Mouse (Mus musculus): Measurements from ENCODE around the gene Scn9a. TPM values are rescaled to one million over a fixed set of nuclear protein-coding genes. Genes with fewer than 3 reads are reported as not detected.

Scn9a gene
- polyA plus RNA-seq (2015; fragmentation: Nextera tagmentation; extraction: Ambion mirVana) = 0.01 TPM in 1 of 2 replicates, not detected in the other

DNA sequence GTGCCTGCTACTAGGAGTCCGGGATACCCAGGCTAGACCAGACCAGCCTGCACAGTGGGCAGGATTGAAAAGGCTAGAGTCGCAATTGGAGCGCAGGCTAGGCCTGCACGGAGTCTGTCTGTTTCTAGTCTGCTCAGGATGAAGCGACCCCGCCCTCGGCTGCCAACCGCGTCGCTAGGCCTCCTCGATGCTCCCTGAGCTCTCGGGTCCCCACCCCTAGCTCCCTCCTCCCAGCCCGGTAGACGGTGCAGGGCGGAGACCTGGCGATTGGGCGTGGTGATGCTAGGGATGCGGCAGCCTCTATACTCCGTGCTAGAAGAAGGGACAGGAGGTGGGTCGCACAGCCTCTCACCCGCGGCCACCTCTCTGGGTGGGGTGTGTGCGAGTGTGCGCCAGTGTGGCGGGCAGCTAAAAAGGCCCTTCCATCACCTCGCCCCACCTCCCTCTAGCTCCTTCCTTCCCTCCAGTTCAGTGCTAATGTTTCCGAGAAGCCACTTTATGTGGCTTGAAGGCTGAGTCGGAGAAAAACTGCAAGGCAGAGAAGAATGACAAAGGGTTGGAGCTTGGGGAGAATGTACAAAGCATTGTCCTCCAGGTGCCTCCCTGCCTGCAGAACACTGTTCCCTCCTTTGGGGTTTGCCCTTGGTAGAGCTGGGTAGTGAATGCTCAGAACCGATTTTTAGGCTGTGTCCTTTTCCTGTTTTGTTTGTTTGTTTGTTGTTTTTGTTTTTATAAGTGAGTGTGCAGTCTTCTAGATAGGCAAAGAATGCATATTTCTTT lies at the start of gene Scn9a:
Gene Scn9a, minus strand, starts transcription at position 383 of the 780 bp plus-strand sequence.
- Histone ChIP-seq H3K27ac (replicated peaks) (no peak within 1 kb of the TSS), H3K9me3 (replicated peaks) (no peaks in the 10 kb centered on the region), H3K4me3 (replicated peaks) (no peak within 1 kb of the TSS), H3K27me3 (peaks cover 11% of the 10 kb centered on the region), H3K36me3 (replicated peaks) (no peaks in the 10 kb centered on the region), H3K9ac (no peak within 1 kb of the TSS), H3K4me1 (replicated peaks) (no peaks in the 10 kb centered on the region), H3K4me2 (no peak within 1 kb of the TSS)
- ATAC-seq (ENCODE audit: insufficient read depth) = no peak
- 2% methylated on average over 29 of the region's 29 CpGs for WGBS (ENCODE audit: insufficient replicate concordance)

GRCm38 (mm10) chr2:66661988-66662387 lies 27.2 kb upstream of the Scn9a start:
- H3K36me3 ChIP-seq (replicated peaks) = no peaks in the 10 kb centered on the region
- H3K9me3 ChIP-seq (replicated peaks) = no peaks in the 10 kb centered on the region
- no peaks in the 10 kb centered on the region for H3K4me1 ChIP-seq (replicated peaks)
- 57% methylated on average over 1 of the region's 1 CpGs for WGBS (ENCODE audit: insufficient replicate concordance)
- no peaks in the 10 kb centered on the region for H3K27me3 ChIP-seq
- H3K4me3 ChIP-seq (replicated peaks) = no peak overlapping the region
- ATAC-seq (ENCODE audit: insufficient read depth) = no peak
- no peak overlapping the region for H3K27ac ChIP-seq (replicated peaks)
- no peak overlapping the region for H3K4me2 ChIP-seq
- H3K9ac ChIP-seq = no peak overlapping the region

DNA sequence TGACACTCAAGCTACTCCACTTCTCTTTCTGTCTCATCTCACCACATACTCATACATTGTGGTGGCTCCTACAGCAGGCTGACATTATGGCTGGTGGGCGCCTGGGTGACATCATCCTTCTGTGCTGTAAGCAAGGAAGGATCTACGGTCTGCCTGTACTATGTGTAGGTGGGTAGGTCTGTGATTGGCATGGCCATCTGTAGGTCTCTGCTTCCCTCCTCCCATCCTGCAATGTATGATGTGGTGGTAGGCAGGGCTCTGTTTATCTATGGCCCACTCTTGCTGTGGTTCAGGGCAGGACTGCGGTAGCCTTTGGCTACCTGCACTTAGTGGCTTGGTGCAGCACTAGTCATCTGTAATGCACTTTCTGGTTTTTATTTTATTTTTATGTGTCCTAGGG lies 21.7 kb upstream of the Scn9a start:
- H3K4me3 ChIP-seq (replicated peaks) = no peak overlapping the region
- no peak overlapping the region for H3K4me2 ChIP-seq
- ATAC-seq (ENCODE audit: insufficient read depth) = no peak
- WGBS (ENCODE audit: insufficient replicate concordance) = 71% methylated on average over 3 of the region's 3 CpGs
- H3K9me3 ChIP-seq (replicated peaks) = no peaks in the 10 kb centered on the region
- H3K27me3 ChIP-seq = no peaks in the 10 kb centered on the region
- no peaks in the 10 kb centered on the region for H3K36me3 ChIP-seq (replicated peaks)
- no peak overlapping the region for H3K9ac ChIP-seq
- no peak overlapping the region for H3K27ac ChIP-seq (replicated peaks)
- no peaks in the 10 kb centered on the region for H3K4me1 ChIP-seq (replicated peaks)

GRCm38 (mm10) chr2:66655431-66655830 lies 20.7 kb upstream of the Scn9a start:
- WGBS (ENCODE audit: insufficient replicate concordance) = 45% methylated on average over 2 of the region's 2 CpGs

GRCm38 (mm10) chr2:66644384-66644783 lies 9.6 kb upstream of the Scn9a start:
- no peaks in the 10 kb centered on the region for H3K27me3 ChIP-seq
- whole genome bisulfite sequencing (ENCODE audit: insufficient replicate concordance) = 26% methylated on average over 5 of the region's 5 CpGs
- H3K36me3 ChIP-seq (replicated peaks) = no peaks in the 10 kb centered on the region
- no peaks in the 10 kb centered on the region for H3K9me3 ChIP-seq (replicated peaks)
- H3K27ac ChIP-seq (replicated peaks) = no peak overlapping the region
- H3K4me3 ChIP-seq (replicated peaks) = no peak overlapping the region
- H3K4me1 ChIP-seq (replicated peaks) = no peaks in the 10 kb centered on the region
- H3K4me2 ChIP-seq = no peak overlapping the region
- ATAC-seq (ENCODE audit: insufficient read depth) = no peak
- no peak overlapping the region for H3K9ac ChIP-seq

More at GRCm38 (mm10) chr2:66655431-66655830, 20.7 kb upstream of the Scn9a start:
- Histone ChIP-seq H3K4me2 (no peak overlapping the region), H3K27me3 (no peaks in the 10 kb centered on the region), H3K36me3 (replicated peaks) (no peaks in the 10 kb centered on the region), H3K4me3 (replicated peaks) (no peak overlapping the region), H3K9ac (no peak overlapping the region), H3K9me3 (replicated peaks) (no peaks in the 10 kb centered on the region), H3K27ac (replicated peaks) (no peak overlapping the region), H3K4me1 (replicated peaks) (no peaks in the 10 kb centered on the region)
- ATAC-seq (ENCODE audit: insufficient read depth) = no peak

DNA sequence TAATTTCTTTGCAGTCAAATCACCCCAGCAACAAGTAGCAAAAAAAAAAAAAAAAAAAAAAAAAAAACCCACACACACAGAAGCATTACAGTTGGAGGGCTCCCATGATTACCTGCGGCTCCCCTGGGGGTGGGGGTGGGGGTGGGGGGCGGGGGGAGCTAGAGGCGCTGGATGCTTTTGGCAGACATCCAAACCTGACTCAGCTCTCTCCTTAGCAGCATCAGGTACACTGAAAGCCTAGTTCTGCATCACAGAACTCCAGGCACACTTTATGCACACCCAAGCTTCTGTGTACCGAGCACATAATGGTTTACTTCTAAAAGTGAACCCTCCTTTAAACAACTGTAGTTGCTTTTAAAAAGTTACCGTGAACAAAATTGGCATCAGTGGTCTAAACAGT lies 2.0 kb downstream of the Scn9a start:
- Histone ChIP-seq H3K9ac (no peak overlapping the region), H3K4me2 (no peak overlapping the region), H3K27me3 (peaks cover 11% of the 10 kb centered on the region), H3K4me3 (replicated peaks) (no peak overlapping the region), H3K27ac (replicated peaks) (no peak overlapping the region), H3K9me3 (replicated peaks) (no peaks in the 10 kb centered on the region), H3K4me1 (replicated peaks) (no peaks in the 10 kb centered on the region), H3K36me3 (replicated peaks) (no peaks in the 10 kb centered on the region)
- no peak for ATAC-seq (ENCODE audit: insufficient read depth)
- 29% methylated on average over 5 of the region's 5 CpGs for WGBS (ENCODE audit: insufficient replicate concordance)

- no peaks in the 10 kb centered on the region for H3K4me1 ChIP-seq (replicated peaks)
- no peak overlapping the region for H3K4me3 ChIP-seq (replicated peaks)
- WGBS (ENCODE audit: insufficient replicate concordance) = 62% methylated on average over 7 of the region's 7 CpGs
- no peaks in the 10 kb centered on the region for H3K27me3 ChIP-seq
- H3K9ac ChIP-seq = no peak overlapping the region
- ATAC-seq (ENCODE audit: insufficient read depth) = no peak
- no peaks in the 10 kb centered on the region for H3K36me3 ChIP-seq (replicated peaks)
- no peak overlapping the region for H3K27ac ChIP-seq (replicated peaks)
- H3K9me3 ChIP-seq (replicated peaks) = no peaks in the 10 kb centered on the region
- no peak overlapping the region for H3K4me2 ChIP-seq
Observed at GRCm38 (mm10) chr2:66611091-66611490, 23.7 kb downstream of the Scn9a start.

GRCm38 (mm10) chr2:66597313-66597712 lies 37.4 kb downstream of the Scn9a start:
- no peak overlapping the region for H3K4me3 ChIP-seq (replicated peaks)
- no peak for ATAC-seq (ENCODE audit: insufficient read depth)
- no peaks in the 10 kb centered on the region for H3K36me3 ChIP-seq (replicated peaks)
- no peaks in the 10 kb centered on the region for H3K4me1 ChIP-seq (replicated peaks)
- WGBS (ENCODE audit: insufficient replicate concordance) = 56% methylated on average over 6 of the region's 6 CpGs
- no peaks in the 10 kb centered on the region for H3K9me3 ChIP-seq (replicated peaks)
- H3K9ac ChIP-seq = no peak overlapping the region
- H3K27me3 ChIP-seq = no peaks in the 10 kb centered on the region
- no peak overlapping the region for H3K27ac ChIP-seq (replicated peaks)
- H3K4me2 ChIP-seq = no peak overlapping the region

DNA sequence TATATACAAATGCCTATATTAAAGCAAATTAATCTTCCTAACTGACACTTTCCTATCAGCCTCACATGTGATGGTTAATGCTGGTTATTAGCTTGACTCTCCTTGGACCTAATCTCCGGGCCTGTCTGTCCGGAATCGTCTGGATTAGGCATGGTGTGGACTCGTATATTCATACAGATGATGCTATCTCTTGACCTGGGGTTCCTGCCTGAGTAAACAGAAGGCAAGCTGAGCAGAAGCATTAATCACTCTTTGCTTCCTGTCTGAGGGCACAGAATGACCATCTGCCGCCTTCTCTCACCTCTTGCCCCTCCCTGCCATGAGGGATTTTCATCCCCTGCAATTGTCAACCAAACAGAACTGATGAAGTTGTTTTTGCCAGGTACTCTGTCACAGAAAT lies 38.6 kb downstream of the Scn9a start:
- no peak for ATAC-seq (ENCODE audit: insufficient read depth)
- H3K27ac ChIP-seq (replicated peaks) = no peak overlapping the region
- no peaks in the 10 kb centered on the region for H3K27me3 ChIP-seq
- WGBS (ENCODE audit: insufficient replicate concordance) = 46% methylated on average over 5 of the region's 5 CpGs
- no peaks in the 10 kb centered on the region for H3K9me3 ChIP-seq (replicated peaks)
- no peak overlapping the region for H3K4me2 ChIP-seq
- H3K36me3 ChIP-seq (replicated peaks) = no peaks in the 10 kb centered on the region
- H3K4me1 ChIP-seq (replicated peaks) = no peaks in the 10 kb centered on the region
- H3K9ac ChIP-seq = no peak overlapping the region
- H3K4me3 ChIP-seq (replicated peaks) = no peak overlapping the region

DNA sequence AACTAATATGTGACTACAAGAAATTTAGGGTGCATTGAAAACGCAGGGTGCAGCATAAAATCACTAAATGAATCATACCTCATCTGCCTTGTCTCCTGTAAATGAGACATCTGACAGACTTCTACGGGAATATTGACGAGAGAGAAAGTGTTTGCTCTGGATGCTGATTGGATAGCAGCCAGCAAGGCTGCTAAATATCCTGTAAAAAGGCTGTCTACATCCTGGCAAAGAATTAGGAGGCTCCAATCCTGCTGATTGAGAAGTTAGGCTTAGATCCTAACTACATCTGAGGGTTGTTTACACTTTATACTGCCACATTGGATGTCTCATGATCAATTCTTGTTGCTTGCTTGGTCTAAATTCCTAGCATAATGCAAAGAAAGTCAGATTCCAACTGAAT lies 44.6 kb downstream of the Scn9a start:
- Histone ChIP-seq H3K27ac (replicated peaks) (no peak overlapping the region), H3K4me1 (replicated peaks) (no peaks in the 10 kb centered on the region), H3K36me3 (replicated peaks) (no peaks in the 10 kb centered on the region), H3K4me3 (replicated peaks) (no peak overlapping the region), H3K9me3 (replicated peaks) (no peaks in the 10 kb centered on the region), H3K27me3 (no peaks in the 10 kb centered on the region), H3K4me2 (no peak overlapping the region), H3K9ac (no peak overlapping the region)
- WGBS (ENCODE audit: insufficient replicate concordance) = 53% methylated on average over 3 of the region's 3 CpGs
- no peak for ATAC-seq (ENCODE audit: insufficient read depth)

GRCm38 (mm10) chr2:66580026-66580808 lies 54.5 kb downstream of the Scn9a start:
- Histone ChIP-seq H3K4me2 (no peak overlapping the region), H3K27me3 (no peaks in the 10 kb centered on the region), H3K36me3 (replicated peaks) (no peaks in the 10 kb centered on the region), H3K9ac (no peak overlapping the region), H3K9me3 (replicated peaks) (no peaks in the 10 kb centered on the region), H3K4me1 (replicated peaks) (no peaks in the 10 kb centered on the region), H3K4me3 (replicated peaks) (no peak overlapping the region), H3K27ac (replicated peaks) (no peak overlapping the region)
- WGBS (ENCODE audit: insufficient replicate concordance) = 56% methylated on average over 5 of the region's 5 CpGs
- ATAC-seq (ENCODE audit: insufficient read depth) = no peak
